In the genomic region with DNA sequence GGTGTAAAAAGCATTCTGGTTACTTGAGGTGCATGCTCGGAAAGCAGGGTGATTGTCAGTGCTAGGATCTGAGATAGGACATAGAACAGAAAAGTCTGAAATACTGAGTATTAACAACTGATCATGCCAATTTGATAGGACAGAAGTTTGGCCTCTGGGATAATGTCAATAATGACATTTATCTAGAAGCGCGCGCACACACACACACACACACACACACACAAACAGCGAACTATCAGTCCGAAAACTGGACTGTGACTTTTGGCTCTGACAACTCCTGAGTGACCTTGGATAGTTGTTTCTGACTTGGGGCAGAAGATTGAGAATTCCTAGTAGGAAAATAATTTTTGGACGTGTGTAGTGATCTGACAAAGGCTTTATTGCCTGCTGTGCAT, we compare ENCODE assay signal across 8 mouse cellular contexts. TPM values are rescaled to one million over a fixed set of nuclear protein-coding genes. Genes with fewer than 3 reads are reported as not detected.
A peak's percentile ranks its signal among the peaks of the same experiment; 100 is the strongest.
DNase-seq lines count a peak whose midpoint lies in the region; ATAC-seq and TF ChIP-seq lines count a peak whose summit lies in the region.

No protein-coding gene starts in this region.

- peak overlapping the region; percentile 87 for H3K27ac ChIP-seq in heart, embryonic 16.5 days (ENCODE audit: low read length)
- no peak overlapping the region for H3K27ac ChIP-seq in bone marrow, adult 2 months (ENCODE audit: control insufficient read depth, insufficient read depth, low read depth, low read length, poor library complexity)
- no peak overlapping the region for H3K27ac ChIP-seq in hindbrain, embryonic 11.5 days (ENCODE audit: low read depth, low read length)
- H3K27ac ChIP-seq in midbrain, embryonic 10.5 days (replicated peaks): peak overlapping the region; percentile 92

- no peaks in the 10 kb centered on the region for H3K9me3 ChIP-seq in heart, embryonic 16.5 days (replicated peaks; ENCODE audit: control insufficient read depth, low read length)
- no peaks in the 10 kb centered on the region for H3K9me3 ChIP-seq in hindbrain, embryonic 11.5 days (ENCODE audit: control insufficient read depth, low read length)
- H3K9me3 ChIP-seq in midbrain, embryonic 10.5 days (replicated peaks): no peaks in the 10 kb centered on the region

- peak overlapping the region; percentile 92 for H3K4me2 ChIP-seq in heart, embryonic 16.5 days (ENCODE audit: low read depth, low read length)
- peak overlapping the region; percentile 68 for H3K4me2 ChIP-seq in hindbrain, embryonic 11.5 days (replicated peaks; ENCODE audit: low read depth, low read length)

- no peaks in the 10 kb centered on the region for H3K27me3 ChIP-seq in heart, embryonic 16.5 days (ENCODE audit: control insufficient read depth, insufficient read depth, low read length)
- H3K27me3 ChIP-seq in hindbrain, embryonic 11.5 days (ENCODE audit: control insufficient read depth, insufficient read depth, low read length): no peaks in the 10 kb centered on the region
- peaks cover 29% of the 10 kb centered on the region for H3K27me3 ChIP-seq in midbrain, embryonic 10.5 days (ENCODE audit: low read depth, poor library complexity, severe bottlenecking)

- no peak for DNase-seq in heart, postnatal 25 days (ENCODE audit: low spot score)
- DNase-seq in hindbrain, embryonic 11.5 days (ENCODE audit: low spot score): no peak
- DNase-seq in midbrain, embryonic 10.5 days (ENCODE audit: low spot score): no peak
- DNase-seq in layer of hippocampus, postnatal 10 days (ENCODE audit: low spot score in 2 of 2): no peak
- DNase-seq in embryo, embryonic 11 days: no peak
- DNase-seq in urinary bladder, adult 18-20 months (ENCODE audit: low spot score in 2 of 2): no peak

- no peaks in the 10 kb centered on the region for H3K36me3 ChIP-seq in heart, embryonic 16.5 days (ENCODE audit: control insufficient read depth, insufficient read depth)
- H3K36me3 ChIP-seq in hindbrain, embryonic 11.5 days (ENCODE audit: control insufficient read depth, insufficient read depth, low read length): no peaks in the 10 kb centered on the region
- H3K36me3 ChIP-seq in midbrain, embryonic 10.5 days: no peaks in the 10 kb centered on the region

- peak overlapping the region; percentile 92 for H3K4me3 ChIP-seq in heart, embryonic 16.5 days (ENCODE audit: low read length)
- peak overlapping the region; percentile 79 for H3K4me3 ChIP-seq in bone marrow, adult 2 months (replicated peaks; ENCODE audit: control insufficient read depth, low read depth, low read length)
- peak overlapping the region; percentile 88 for H3K4me3 ChIP-seq in hindbrain, embryonic 11.5 days (ENCODE audit: low read depth, low read length)
- peak overlapping the region; percentile 93 for H3K4me3 ChIP-seq in midbrain, embryonic 10.5 days

- no peak for TF ChIP-seq POLR2A in bone marrow, adult 2 months (IDR thresholded peaks at IDR 0.05; ENCODE audit: borderline replicate concordance, control insufficient read depth, low read depth, low read length)

- peaks cover 28% of the 10 kb centered on the region for H3K4me1 ChIP-seq in heart, embryonic 16.5 days (ENCODE audit: control insufficient read depth, insufficient read depth, low read length)
- peaks cover 6% of the 10 kb centered on the region; the same call in 1 of the 2 replicates for H3K4me1 ChIP-seq in bone marrow, adult 2 months (ENCODE audit: control insufficient read depth, insufficient read depth, low read length)
- H3K4me1 ChIP-seq in hindbrain, embryonic 11.5 days (replicated peaks; ENCODE audit: control insufficient read depth, insufficient read depth, low read length): no peaks in the 10 kb centered on the region; the same call in 1 of the 2 replicates
- H3K4me1 ChIP-seq in midbrain, embryonic 10.5 days: peaks cover 33% of the 10 kb centered on the region

- no peak for TF ChIP-seq CTCF in bone marrow, adult 2 months (IDR thresholded peaks at IDR 0.05; ENCODE audit: control insufficient read depth, insufficient read depth, low read length)

- intact Hi-C loops in heart, postnatal 25 days (cut with DNase I): loop anchor here (2.0 kb wide), 1 partner anchor 31 kb away; the partner anchor contains the start of gene Gng10

- H3K9ac ChIP-seq in heart, embryonic 16.5 days (ENCODE audit: low read length): peak overlapping the region; percentile 96
- peak overlapping the region; percentile 85 for H3K9ac ChIP-seq in hindbrain, embryonic 11.5 days (ENCODE audit: low read depth, low read length)

- WGBS in heart, embryonic 16.5 days: 20% methylated on average over 7 of the region's 7 CpGs
- WGBS in bone marrow, adult 2 months: 36% methylated on average over 7 of the region's 7 CpGs
- WGBS in hindbrain, embryonic 11.5 days: 38% methylated on average over 7 of the region's 7 CpGs
- 36% methylated on average over 7 of the region's 7 CpGs for whole genome bisulfite sequencing in midbrain, embryonic 10.5 days

- no peak for ATAC-seq in heart, embryonic 16.5 days (replicated peaks; ENCODE audit: extremely low read depth, insufficient read depth, low FRiP score)
- no peak for ATAC-seq in hindbrain, embryonic 11.5 days (ENCODE audit: low FRiP score)

RNA-seq across cellular contexts. Expression of gene Gm20503, which starts 0.8 kb away (rescaled TPM):
- 8.2 and 12.4 TPM in 2 replicates for polyA plus RNA-seq in heart, embryonic 16.5 days (2015; fragmentation: Nextera tagmentation; extraction: Ambion mirVana)
- total RNA-seq in heart, postnatal 25 days (2021): 1 to 10 TPM; 4.8 to 7.4 TPM
- 16.2 TPM in 1 of 2 replicates, not detected in the other for polyA plus RNA-seq in bone marrow, adult 2 months (2011; ENCODE audit: insufficient read depth, insufficient read length, low replicate concordance, missing spikeins)
- polyA plus RNA-seq in hindbrain, embryonic 11.5 days (2014; fragmentation: Nextera tagmentation; extraction: Ambion mirVana): 6.9 and 8.2 TPM in 2 replicates
- polyA plus RNA-seq in midbrain, embryonic 10.5 days (2016; fragmentation: Nextera tagmentation; extraction: Ambion mirVana): 7.6 and 10.9 TPM in 2 replicates
- total RNA-seq in layer of hippocampus, postnatal 10 days (2021): 1 to 10 TPM in 1 of 2 experiments, not detected in 1; 6.5 TPM

RNA-seq across cellular contexts. Expression of gene Dnajc25, which starts 8.9 kb away (rescaled TPM):
- 7.9 and 9.6 TPM in 2 replicates for polyA plus RNA-seq in heart, embryonic 16.5 days (2015; fragmentation: Nextera tagmentation; extraction: Ambion mirVana)
- 10 to 100 TPM; 17.6 to 18.2 TPM for total RNA-seq in heart, postnatal 25 days (2021)
- 6.9 and 7.3 TPM in 2 replicates for polyA plus RNA-seq in bone marrow, adult 2 months (2011; ENCODE audit: insufficient read depth, insufficient read length, low replicate concordance, missing spikeins)
- polyA plus RNA-seq in hindbrain, embryonic 11.5 days (2014; fragmentation: Nextera tagmentation; extraction: Ambion mirVana): 5.4 and 6.5 TPM in 2 replicates
- 5.9 and 8.1 TPM in 2 replicates for polyA plus RNA-seq in midbrain, embryonic 10.5 days (2016; fragmentation: Nextera tagmentation; extraction: Ambion mirVana)
- 1 to 10 TPM; 7.0 to 7.7 TPM for total RNA-seq in layer of hippocampus, postnatal 10 days (2021)

RNA-seq across cellular contexts. Expression of gene Ptgr1, which starts 16.9 kb away (rescaled TPM):
- polyA plus RNA-seq in heart, embryonic 16.5 days (2015; fragmentation: Nextera tagmentation; extraction: Ambion mirVana): 14.5 and 16.1 TPM in 2 replicates
- total RNA-seq in heart, postnatal 25 days (2021): 1 to 10 TPM; 4.2 to 4.7 TPM
- polyA plus RNA-seq in bone marrow, adult 2 months (2011; ENCODE audit: insufficient read depth, insufficient read length, low replicate concordance, missing spikeins): 5.9 and 12.4 TPM in 2 replicates
- polyA plus RNA-seq in hindbrain, embryonic 11.5 days (2014; fragmentation: Nextera tagmentation; extraction: Ambion mirVana): 17.4 and 19.5 TPM in 2 replicates
- polyA plus RNA-seq in midbrain, embryonic 10.5 days (2016; fragmentation: Nextera tagmentation; extraction: Ambion mirVana): 14.7 and 15.6 TPM in 2 replicates
- total RNA-seq in layer of hippocampus, postnatal 10 days (2021): 1 to 10 TPM; 5.3 to 5.8 TPM

RNA-seq across cellular contexts. Expression of gene Gng10, which starts 31.1 kb away (rescaled TPM):
- 34.2 and 40.9 TPM in 2 replicates for polyA plus RNA-seq in heart, embryonic 16.5 days (2015; fragmentation: Nextera tagmentation; extraction: Ambion mirVana)
- 10 to 100 TPM; 15.8 to 18.7 TPM for total RNA-seq in heart, postnatal 25 days (2021)
- polyA plus RNA-seq in bone marrow, adult 2 months (2011; ENCODE audit: insufficient read depth, insufficient read length, low replicate concordance, missing spikeins): 8.4 and 20.3 TPM in 2 replicates
- 99.2 and 104 TPM in 2 replicates for polyA plus RNA-seq in hindbrain, embryonic 11.5 days (2014; fragmentation: Nextera tagmentation; extraction: Ambion mirVana)
- polyA plus RNA-seq in midbrain, embryonic 10.5 days (2016; fragmentation: Nextera tagmentation; extraction: Ambion mirVana): 60.9 and 67.7 TPM in 2 replicates
- 100 to 1,000 TPM; 123 to 127 TPM for total RNA-seq in layer of hippocampus, postnatal 10 days (2021)

Comparison
In these comparisons a context has a peak if more than half of its experiments do, and no peak if none do; other contexts are left out.
1. H3K27ac ChIP-seq: peak in heart, embryonic 16.5 days (single experiment) and midbrain, embryonic 10.5 days (single experiment); none in bone marrow, adult 2 months (single experiment) and hindbrain, embryonic 11.5 days (single experiment).
2. Peak in every context shown above with its lines, with median percentiles within 50 percentile points of each other: H3K4me3 ChIP-seq.